Mouse (Mus musculus) heart, embryonic 10.5 days (tissue): ENCODE data around the gene Zbtb8b. TPM values are rescaled to one million over a fixed set of nuclear protein-coding genes. Genes with fewer than 3 reads are reported as not detected.

Experiments used
- DNase-seq: peaks from one replicate; pipeline ENCODE4 v3.0.0-alpha.2; 2017; ENCODE audit warnings: low spot score
- H3K27ac ChIP-seq: fragments of 300-500 bp; sonication (generic); 2 replicates; pipeline ENCODE4 v1.5.1; 2016; ENCODE audit warnings: mild to moderate bottlenecking
- H3K27me3 ChIP-seq: fragments of 300-500 bp; sonication (generic); 2 replicates; pipeline ENCODE4 v1.6.1; 2016; ENCODE audit warnings: mild to moderate bottlenecking; ENCODE audit not compliant: poor library complexity, insufficient read depth, severe bottlenecking
- H3K36me3 ChIP-seq: fragments of 300-500 bp; sonication (generic); 2 replicates; pipeline ENCODE4 v1.6.1; 2016; ENCODE audit warnings: mild to moderate bottlenecking, moderate library complexity
- H3K4me1 ChIP-seq: fragments of 300-500 bp; sonication (generic); 2 replicates; pipeline ENCODE4 v1.6.1; 2016; ENCODE audit warnings: mild to moderate bottlenecking
- H3K4me3 ChIP-seq: fragments of 300-500 bp; sonication (generic); 2 replicates; pipeline ENCODE4 v1.5.1; 2016; ENCODE audit warnings: mild to moderate bottlenecking, moderate library complexity
- H3K9me3 ChIP-seq: fragments of 300-500 bp; sonication (generic); 2 replicates; pipeline ENCODE4 v1.6.1; 2016; ENCODE audit warnings: mild to moderate bottlenecking, moderate library complexity
- WGBS: fragments of 180-500 bp; shearing (Covaris S2); methylation state at CpG from one replicate; pipeline ENCODE4 v1.1.7; 2016; 5-methylcytosine and 5-hydroxymethylcytosine counted together
- polyA plus RNA-seq: library from polyadenylated mRNA; unstranded; fragments of >200 nt; fragmentation: Nextera tagmentation; extraction: Ambion mirVana; gene quantifications from 2 replicates; pipeline ENCODE4 v1.2.1, GENCODE M21; 2016

The Zbtb8b gene
- polyA plus RNA-seq, 1 experiment from 2014 or later: 3.4 TPM

DNA sequence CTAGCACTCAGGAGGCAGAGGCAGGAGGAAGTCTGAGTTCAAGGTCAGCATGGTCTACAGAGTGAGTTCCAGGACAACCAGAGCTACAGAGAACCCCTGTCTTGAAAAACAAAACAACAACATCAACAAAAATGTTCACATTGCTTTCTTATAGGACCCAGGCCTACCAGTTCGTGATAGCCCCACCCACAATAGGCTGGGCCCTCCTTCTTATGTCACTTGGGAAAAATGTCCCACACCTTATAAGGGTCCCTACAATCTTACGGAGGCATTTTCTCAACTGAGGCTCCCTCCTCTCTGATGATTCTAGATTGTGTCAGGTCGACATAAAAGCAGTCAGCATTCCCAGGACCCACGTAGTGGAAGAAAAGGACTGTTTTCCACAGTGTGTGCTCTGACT, 40.8 kb downstream of the Zbtb8b start:
- Histone ChIP-seq H3K4me3 (no peak overlapping the region), H3K27me3 (no peaks in the 10 kb centered on the region), H3K4me1 (no peaks in the 10 kb centered on the region; the same call in 1 of the 2 replicates), H3K27ac (no peak overlapping the region), H3K36me3 (no peaks in the 10 kb centered on the region), H3K9me3 (no peaks in the 10 kb centered on the region)
- 76% methylated on average over 4 of the region's 4 CpGs for WGBS
- DNase-seq: no peak

DNA sequence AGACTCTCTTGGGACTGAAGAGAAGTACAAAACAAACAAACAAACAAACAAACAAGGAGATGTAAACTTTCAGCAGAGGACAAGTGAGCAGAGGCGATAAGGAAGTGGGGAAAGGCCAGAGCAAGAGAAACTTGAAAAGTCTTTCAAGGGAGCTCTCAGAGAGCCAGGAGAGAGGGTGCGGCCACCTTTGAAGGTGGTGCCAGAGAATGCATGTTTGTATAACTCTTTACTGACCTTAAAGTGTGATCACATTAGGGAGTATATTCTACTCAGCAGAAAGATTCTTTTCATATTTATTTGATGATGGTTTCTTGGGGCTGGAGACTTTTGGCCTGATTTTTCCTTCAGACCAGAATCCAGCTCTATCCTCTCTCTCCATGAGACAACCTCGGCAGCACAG, 43.7 kb downstream of the Zbtb8b start:
- Histone ChIP-seq H3K9me3 (no peaks in the 10 kb centered on the region), H3K27ac (no peak overlapping the region), H3K27me3 (no peaks in the 10 kb centered on the region), H3K36me3 (no peaks in the 10 kb centered on the region), H3K4me1 (peaks cover 3% of the 10 kb centered on the region; the same call in 1 of the 2 replicates), H3K4me3 (no peak overlapping the region)
- 79% methylated on average over 3 of the region's 3 CpGs for WGBS
- no peak for DNase-seq

DNA sequence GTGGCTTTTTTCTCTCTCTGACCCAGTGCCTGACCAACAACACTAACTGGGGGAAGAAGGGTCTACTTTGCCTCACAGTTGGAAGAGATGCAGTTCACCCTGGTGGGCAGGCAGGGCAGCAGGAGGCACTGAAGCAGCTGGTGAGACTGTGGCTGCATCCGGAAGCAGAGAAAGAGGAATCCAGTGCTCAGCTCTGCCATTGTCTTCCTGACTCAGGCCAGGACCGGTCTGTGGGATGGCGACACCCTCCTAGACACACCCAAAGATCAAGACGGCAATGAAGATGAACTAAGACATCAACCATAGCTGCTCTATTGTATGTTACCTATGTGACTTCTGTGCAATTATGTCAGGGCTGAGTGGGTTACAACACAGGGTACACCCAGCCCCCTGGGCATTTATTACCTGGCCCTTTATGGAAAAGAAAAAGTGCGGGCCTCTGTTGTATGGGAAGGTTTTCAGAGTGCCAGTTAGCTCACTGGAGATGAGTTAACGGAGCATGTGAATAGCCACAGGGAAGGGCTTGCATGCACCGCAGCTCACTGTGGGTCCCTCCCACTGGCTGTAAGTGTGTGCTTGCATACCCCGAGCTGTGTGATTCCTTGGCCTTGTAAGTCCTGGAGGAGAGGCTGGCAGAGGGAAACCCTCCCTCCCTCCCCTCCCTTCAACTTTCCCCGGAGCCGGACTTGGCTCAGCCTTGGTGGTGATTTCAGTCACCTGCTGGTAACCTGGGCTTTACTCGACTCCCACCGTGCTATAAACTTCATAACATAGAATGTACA, 46.4 kb downstream of the Zbtb8b start:
- no peak for DNase-seq
- no peaks in the 10 kb centered on the region for H3K36me3 ChIP-seq
- 56% methylated on average over 12 of the region's 12 CpGs for WGBS
- H3K27me3 ChIP-seq: no peaks in the 10 kb centered on the region
- H3K4me1 ChIP-seq: peaks cover 3% of the 10 kb centered on the region; the same call in 1 of the 2 replicates
- H3K4me3 ChIP-seq: no peak overlapping the region
- no peaks in the 10 kb centered on the region for H3K9me3 ChIP-seq
- no peak overlapping the region for H3K27ac ChIP-seq

DNA sequence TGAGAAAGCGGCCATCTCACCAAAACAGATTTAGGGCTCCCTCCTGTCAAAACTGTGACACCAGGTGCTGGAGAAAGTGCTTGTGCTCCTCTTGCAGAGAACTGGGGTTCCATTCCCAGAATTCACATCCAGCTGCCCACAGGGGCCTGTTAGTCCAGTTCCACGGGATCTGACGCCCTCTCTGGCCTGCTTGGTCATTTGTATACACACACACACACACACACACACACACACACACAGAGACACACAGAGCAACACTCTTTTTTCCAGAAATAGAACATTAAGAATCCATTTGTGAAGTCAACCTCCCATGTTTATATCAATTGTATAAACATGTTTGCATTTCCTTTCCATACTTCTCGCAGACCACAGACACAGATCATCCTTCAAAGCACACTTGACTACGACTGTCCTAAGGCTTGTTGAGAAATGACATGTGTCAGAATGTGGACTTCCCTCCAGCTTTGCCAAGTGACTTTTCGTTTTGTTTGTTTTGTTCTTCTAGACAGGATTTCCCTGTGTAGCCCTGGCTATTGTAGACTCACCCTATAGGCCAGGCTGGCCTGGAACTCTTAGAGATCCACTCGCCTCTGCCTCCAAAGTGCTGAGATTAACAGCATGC, 49.6 kb downstream of the Zbtb8b start:
- no peak for DNase-seq

DNA sequence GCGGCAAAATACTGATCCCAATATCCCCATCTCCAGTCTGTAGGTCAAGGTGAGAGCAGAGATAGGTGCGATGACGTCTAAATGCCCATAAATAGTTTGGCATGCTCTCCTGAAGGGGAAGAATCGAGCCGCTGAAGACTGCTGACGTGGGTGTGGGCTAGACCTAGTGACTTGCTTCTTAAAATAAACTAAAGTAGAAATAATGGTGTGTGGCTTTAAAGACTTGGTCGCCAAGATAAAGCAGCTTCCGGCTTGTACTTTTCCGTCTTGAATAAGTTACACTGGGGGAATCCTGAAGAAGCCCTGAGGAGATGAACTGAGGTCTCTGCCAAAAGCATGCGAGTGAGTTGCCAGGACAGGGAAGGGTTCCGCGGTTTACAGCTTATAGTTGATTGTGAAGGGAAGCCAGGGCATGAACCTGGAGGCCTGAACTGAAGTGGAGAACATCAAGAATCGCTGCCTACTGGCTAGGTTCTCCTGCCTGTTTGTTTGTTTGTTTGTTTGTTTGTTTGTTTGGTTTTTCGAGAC, 50.4 kb downstream of the Zbtb8b start:
- DNase-seq: no peak
- Histone ChIP-seq H3K9me3 (no peaks in the 10 kb centered on the region), H3K4me1 (peaks cover 3% of the 10 kb centered on the region; the same call in 1 of the 2 replicates), H3K36me3 (no peaks in the 10 kb centered on the region), H3K27me3 (no peaks in the 10 kb centered on the region), H3K4me3 (no peak overlapping the region), H3K27ac (no peak overlapping the region)
- 75% methylated on average over 14 of the region's 14 CpGs for WGBS

More for the DNA sequence above, 49.6 kb downstream of the Zbtb8b start:
- Histone ChIP-seq H3K27ac (no peak overlapping the region), H3K27me3 (no peaks in the 10 kb centered on the region), H3K9me3 (no peaks in the 10 kb centered on the region), H3K4me1 (peaks cover 3% of the 10 kb centered on the region; the same call in 1 of the 2 replicates), H3K4me3 (no peak overlapping the region), H3K36me3 (no peaks in the 10 kb centered on the region)
- 81% methylated on average over 7 of the region's 7 CpGs for WGBS

DNA sequence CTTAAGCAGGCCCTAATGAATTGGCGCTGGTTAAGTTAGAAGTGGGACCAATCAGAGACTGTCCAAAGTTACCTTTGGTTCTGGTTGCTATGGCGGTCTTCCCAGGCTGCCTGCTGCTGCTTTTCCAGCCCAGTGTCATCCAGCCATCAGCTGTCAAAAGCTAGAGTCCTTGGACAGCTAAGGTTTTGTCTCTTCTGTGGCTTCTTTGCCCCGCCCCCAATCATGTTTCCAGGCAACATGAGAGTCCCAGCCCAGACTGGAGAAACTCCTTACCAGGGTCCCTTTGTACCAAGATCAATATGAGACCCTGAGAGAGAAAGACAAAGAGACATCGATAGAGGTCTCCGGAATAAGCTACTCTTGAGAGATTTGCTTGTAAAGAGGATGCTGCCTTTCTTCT, 52.2 kb downstream of the Zbtb8b start:
- Histone ChIP-seq H3K27me3 (no peaks in the 10 kb centered on the region), H3K9me3 (no peaks in the 10 kb centered on the region), H3K27ac (no peak overlapping the region), H3K4me3 (no peak overlapping the region), H3K36me3 (no peaks in the 10 kb centered on the region), H3K4me1 (no peaks in the 10 kb centered on the region; the same call in 1 of the 2 replicates)
- DNase-seq: no peak
- WGBS: 80% methylated on average over 5 of the region's 5 CpGs

DNA sequence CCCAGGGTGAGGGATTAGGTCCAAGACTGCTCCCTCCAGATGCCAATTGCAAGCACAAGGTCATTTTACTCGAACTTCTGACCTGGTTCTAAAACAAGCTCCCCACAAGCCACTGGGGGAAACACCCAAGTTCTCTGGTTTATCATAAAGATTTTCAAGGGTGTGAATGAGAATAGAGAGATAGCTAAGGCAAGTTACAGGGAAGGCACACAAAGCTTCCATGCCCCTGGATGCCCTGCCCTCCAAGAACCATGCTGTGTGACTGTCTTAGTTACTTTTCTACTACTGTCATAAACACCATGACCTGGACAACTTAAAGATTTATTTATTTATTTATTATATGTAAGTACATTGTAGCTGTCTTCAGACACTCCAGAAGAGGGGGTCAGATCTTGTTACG, 53.7 kb downstream of the Zbtb8b start:
- Histone ChIP-seq H3K4me3 (no peak overlapping the region), H3K36me3 (no peaks in the 10 kb centered on the region), H3K27me3 (no peaks in the 10 kb centered on the region), H3K27ac (no peak overlapping the region), H3K9me3 (no peaks in the 10 kb centered on the region), H3K4me1 (no peaks in the 10 kb centered on the region; the same call in 1 of the 2 replicates)
- DNase-seq: no peak
- 65% methylated on average over 2 of the region's 2 CpGs for WGBS

DNA sequence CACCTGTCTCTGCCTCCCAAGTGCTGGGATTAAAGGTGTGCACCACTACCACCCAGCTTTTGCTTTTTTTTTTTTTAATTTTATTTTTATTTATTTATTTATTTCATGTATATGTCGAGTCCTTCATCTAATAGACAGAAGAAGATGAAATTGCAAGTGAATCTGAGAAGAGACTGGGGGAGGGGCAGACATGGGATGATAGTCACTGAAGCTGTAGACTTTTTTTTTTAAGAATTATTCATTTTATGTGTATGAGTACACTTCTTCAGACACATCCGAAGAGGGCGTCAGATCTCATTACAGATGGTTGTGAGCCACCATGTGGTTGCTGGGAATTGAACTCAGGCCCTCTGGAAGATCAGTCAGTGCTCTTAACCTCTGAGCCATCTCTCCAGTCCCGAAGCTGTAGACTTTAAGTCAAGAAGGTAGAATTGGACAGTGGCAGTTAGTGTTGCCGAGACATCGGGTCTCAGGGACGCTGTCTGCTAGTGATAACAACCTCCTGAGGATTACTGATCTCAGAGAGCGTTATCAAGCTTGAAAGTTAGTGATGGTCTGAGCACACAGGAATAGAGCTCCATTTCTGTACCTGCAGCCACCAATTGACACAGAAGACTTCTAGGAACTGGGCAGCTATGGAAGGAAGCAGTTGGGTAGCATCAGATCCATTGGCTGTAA, 54.2 kb downstream of the Zbtb8b start:
- WGBS: 69% methylated on average over 8 of the region's 8 CpGs
- Histone ChIP-seq H3K4me3 (no peak overlapping the region), H3K27ac (no peak overlapping the region), H3K4me1 (no peaks in the 10 kb centered on the region; the same call in 1 of the 2 replicates), H3K36me3 (no peaks in the 10 kb centered on the region), H3K27me3 (no peaks in the 10 kb centered on the region), H3K9me3 (no peaks in the 10 kb centered on the region)
- no peak for DNase-seq

DNA sequence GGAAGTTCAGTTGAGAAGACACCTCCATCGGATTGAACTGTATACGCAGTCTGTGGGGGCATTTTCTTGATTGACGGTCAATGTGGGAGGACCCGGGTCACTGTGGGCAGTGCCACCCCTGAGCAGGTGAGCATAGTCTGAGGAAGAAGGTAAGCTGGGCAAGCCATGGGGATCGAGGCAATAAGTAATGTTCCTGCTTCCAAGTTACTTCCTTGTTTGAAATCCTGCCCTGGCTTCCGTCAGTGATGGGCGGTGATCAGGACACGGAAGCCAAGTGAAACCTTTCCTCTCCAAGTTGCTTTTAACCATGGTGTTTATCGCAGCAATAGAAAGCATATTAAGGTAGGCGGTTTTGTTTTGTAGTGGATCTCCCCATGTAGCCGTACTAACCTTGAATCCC, 55.0 kb downstream of the Zbtb8b start:
- 81% methylated on average over 11 of the region's 11 CpGs for WGBS
- Histone ChIP-seq H3K27ac (no peak overlapping the region), H3K27me3 (no peaks in the 10 kb centered on the region), H3K36me3 (no peaks in the 10 kb centered on the region), H3K4me3 (no peak overlapping the region), H3K4me1 (no peaks in the 10 kb centered on the region; the same call in 1 of the 2 replicates), H3K9me3 (no peaks in the 10 kb centered on the region)
- DNase-seq: no peak

DNA sequence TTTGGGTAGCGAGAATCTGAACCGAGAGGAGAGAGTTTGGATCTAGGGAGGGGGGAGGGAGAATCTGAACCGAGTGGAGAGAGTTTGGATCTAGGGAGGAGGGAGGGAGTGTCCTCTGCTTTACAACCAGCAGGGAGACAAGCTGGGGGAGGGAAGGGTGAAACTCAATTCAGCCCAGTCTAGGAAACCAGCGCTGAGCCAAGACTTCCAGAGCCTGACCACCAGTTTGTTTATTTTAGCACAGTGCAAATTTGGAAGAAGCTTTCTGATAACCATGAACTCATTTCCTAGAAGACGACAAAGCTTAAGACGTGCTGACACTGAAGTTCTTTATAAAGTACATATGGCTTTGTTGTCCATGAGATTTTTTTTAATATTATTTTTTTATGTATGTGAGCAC, 56.2 kb downstream of the Zbtb8b start:
- Histone ChIP-seq H3K4me1 (no peaks in the 10 kb centered on the region; the same call in 1 of the 2 replicates), H3K27ac (no peak overlapping the region), H3K9me3 (no peaks in the 10 kb centered on the region), H3K36me3 (no peaks in the 10 kb centered on the region), H3K4me3 (no peak overlapping the region), H3K27me3 (peaks cover 5% of the 10 kb centered on the region; the same call in 1 of the 2 replicates)
- WGBS: 24% methylated on average over 6 of the region's 6 CpGs
- no peak for DNase-seq

DNA sequence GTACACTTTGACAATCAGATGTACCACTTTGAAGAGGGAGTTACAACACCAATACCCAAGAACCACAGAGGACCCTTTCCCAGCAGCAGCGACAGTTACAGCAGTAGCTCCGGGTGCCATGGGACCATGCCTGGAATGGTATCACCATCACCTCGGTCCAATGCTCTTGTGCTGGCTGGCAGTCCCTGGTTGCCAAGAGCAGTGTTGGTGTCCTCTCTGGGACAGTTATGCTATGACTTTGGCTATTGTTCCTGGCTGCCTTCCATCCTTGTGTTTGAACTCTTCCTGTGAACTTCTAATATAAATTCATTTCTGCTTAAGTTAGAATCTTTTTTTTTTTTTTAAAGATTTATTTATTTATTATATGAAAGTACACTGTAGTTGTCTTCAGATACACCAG, 57.1 kb downstream of the Zbtb8b start:
- Histone ChIP-seq H3K36me3 (no peaks in the 10 kb centered on the region), H3K27ac (no peak overlapping the region), H3K27me3 (peaks cover 12% of the 10 kb centered on the region; the same call in 1 of the 2 replicates), H3K4me1 (no peaks in the 10 kb centered on the region; the same call in 1 of the 2 replicates), H3K9me3 (no peaks in the 10 kb centered on the region), H3K4me3 (no peak overlapping the region)
- 90% methylated on average over 3 of the region's 3 CpGs for WGBS
- DNase-seq: no peak

DNA sequence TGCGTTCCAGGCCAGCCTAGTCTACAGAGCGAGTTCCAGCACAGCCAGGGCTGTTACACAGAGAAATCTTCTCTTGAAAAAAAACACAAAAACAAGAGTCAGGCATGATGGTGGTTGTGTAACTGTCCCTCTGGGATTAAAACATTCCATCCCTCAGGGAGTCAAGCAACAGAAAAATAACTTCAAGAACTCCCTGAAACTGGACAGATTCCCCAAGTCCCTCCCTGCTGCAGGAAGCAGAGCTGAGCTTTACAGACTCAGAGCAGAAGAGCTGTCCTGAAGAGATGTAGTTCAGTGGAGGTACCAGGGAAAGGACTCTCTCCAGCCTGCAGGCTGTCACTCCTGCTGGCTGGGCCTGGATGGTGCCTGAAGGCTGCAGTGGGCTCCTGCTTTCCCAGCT, 58.2 kb downstream of the Zbtb8b start:
- Histone ChIP-seq H3K27ac (no peak overlapping the region), H3K36me3 (no peaks in the 10 kb centered on the region), H3K4me3 (no peak overlapping the region), H3K4me1 (no peaks in the 10 kb centered on the region), H3K9me3 (no peaks in the 10 kb centered on the region), H3K27me3 (peaks cover 13% of the 10 kb centered on the region; the same call in 1 of the 2 replicates)
- DNase-seq: no peak
- 90% methylated on average over 2 of the region's 2 CpGs for WGBS

DNA sequence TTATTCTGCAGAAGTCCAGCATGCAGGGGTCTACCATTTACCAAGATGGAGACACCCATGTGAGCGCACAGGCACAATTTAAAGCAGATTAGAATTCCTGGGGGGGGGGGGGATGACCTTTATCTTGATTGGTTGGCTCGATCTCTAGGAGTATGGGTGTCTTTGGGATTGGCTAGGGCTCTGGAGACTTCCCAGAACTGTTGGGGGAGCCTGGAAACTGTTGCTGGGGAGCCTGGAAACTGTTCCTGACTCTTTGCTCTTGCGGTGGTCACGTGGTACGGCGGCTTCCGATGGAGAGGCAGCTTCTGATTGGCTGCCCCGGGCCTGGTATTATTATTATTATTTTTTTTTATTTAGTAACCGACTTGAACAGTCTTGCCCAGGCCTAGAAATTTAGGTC, 58.6 kb downstream of the Zbtb8b start:
- H3K9me3 ChIP-seq: no peaks in the 10 kb centered on the region
- no peak overlapping the region for H3K4me3 ChIP-seq
- H3K36me3 ChIP-seq: no peaks in the 10 kb centered on the region
- H3K27me3 ChIP-seq: peaks cover 13% of the 10 kb centered on the region; the same call in 1 of the 2 replicates
- H3K4me1 ChIP-seq: no peaks in the 10 kb centered on the region
- H3K27ac ChIP-seq: no peak overlapping the region
- DNase-seq: no peak
- 88% methylated on average over 9 of the region's 9 CpGs for WGBS
